Mouse (Mus musculus) neural tube, embryonic 15.5 days (tissue): ENCODE results near the gene Grhpr. TPM values are rescaled to one million over a fixed set of nuclear protein-coding genes. Genes with fewer than 3 reads are reported as not detected.
A peak's percentile ranks its signal among the peaks of the same experiment; 100 is the strongest.

ENCODE experiments used
- ATAC-seq: fragments of 200-750 bp; cut with Nextera tagmentation; 2 replicates; pipeline ENCODE4 v1.8.0; 2017; ENCODE audit warnings: mild to moderate bottlenecking, moderate TSS enrichment, moderate library complexity; ENCODE audit not compliant: low FRiP score
- H3K27ac ChIP-seq: fragments of 300-500 bp; sonication (generic); replicated peaks from 2 replicates; pipeline ENCODE4 v1.5.1; 2015; ENCODE audit warnings: mild to moderate bottlenecking, inconsistent platforms
- H3K27me3 ChIP-seq: fragments of 300-500 bp; sonication (generic); replicated peaks from 2 replicates; pipeline ENCODE4 v1.6.1; 2015; ENCODE audit warnings: inconsistent platforms
- H3K36me3 ChIP-seq: fragments of 300-500 bp; sonication (generic); 2 replicates; pipeline ENCODE4 v1.6.1; 2015; ENCODE audit warnings: inconsistent platforms
- H3K4me1 ChIP-seq: fragments of 300-500 bp; sonication (generic); 2 replicates; pipeline ENCODE4 v1.6.1; 2015; ENCODE audit warnings: inconsistent platforms
- H3K4me2 ChIP-seq: fragments of 300-500 bp; sonication (generic); 2 replicates; pipeline ENCODE4 v1.6.1; 2015; ENCODE audit warnings: inconsistent platforms, mild to moderate bottlenecking, moderate library complexity
- H3K4me3 ChIP-seq: fragments of 300-500 bp; sonication (generic); replicated peaks from 2 replicates; pipeline ENCODE4 v1.5.1; 2015; ENCODE audit warnings: mild to moderate bottlenecking, inconsistent platforms
- H3K9ac ChIP-seq: fragments of 300-500 bp; sonication (generic); replicated peaks from 2 replicates; pipeline ENCODE4 v1.6.1; 2015; ENCODE audit warnings: mild to moderate bottlenecking, inconsistent platforms
- H3K9me3 ChIP-seq: fragments of 300-500 bp; sonication (generic); replicated peaks from 2 replicates; pipeline ENCODE4 v1.6.1; 2016; ENCODE audit warnings: inconsistent platforms
- WGBS: fragments of 180-500 bp; shearing (Covaris S2); methylation state at CpG from one replicate; pipeline ENCODE4 v1.1.7; 2015; ENCODE audit warnings: mixed read lengths; 5-methylcytosine and 5-hydroxymethylcytosine counted together
- polyA plus RNA-seq: library from polyadenylated mRNA; unstranded; fragments of >200 nt; fragmentation: Nextera tagmentation; extraction: Ambion mirVana; gene quantifications from 2 replicates; pipeline ENCODE4 v1.2.1, GENCODE M21; 2015

Grhpr gene
- polyA plus RNA-seq, 1 experiment from 2014 or later = 33.9 TPM

GRCm38 (mm10) chr4:44994776-44995175, 13.6 kb downstream of the Grhpr start:
- H3K4me1 ChIP-seq = peaks cover 22% of the 10 kb centered on the region
- H3K4me2 ChIP-seq = no peak overlapping the region
- no peak overlapping the region for H3K27ac ChIP-seq
- no peaks in the 10 kb centered on the region for H3K27me3 ChIP-seq
- H3K9me3 ChIP-seq = no peaks in the 10 kb centered on the region
- WGBS = 80% methylated on average over 18 of the region's 18 CpGs
- H3K36me3 ChIP-seq = peaks cover 31% of the 10 kb centered on the region
- H3K9ac ChIP-seq = no peak overlapping the region
- no peak for ATAC-seq
- no peak overlapping the region for H3K4me3 ChIP-seq

GRCm38 (mm10) chr4:44998071-44998470, 16.9 kb downstream of the Grhpr start:
- Histone ChIP-seq H3K36me3 (peaks cover 14% of the 10 kb centered on the region), H3K9ac (no peak overlapping the region), H3K4me3 (no peak overlapping the region), H3K4me2 (no peak overlapping the region), H3K27ac (no peak overlapping the region), H3K27me3 (no peaks in the 10 kb centered on the region), H3K9me3 (no peaks in the 10 kb centered on the region), H3K4me1 (peaks cover 22% of the 10 kb centered on the region)
- 63% methylated on average over 3 of the region's 3 CpGs for WGBS
- no peak for ATAC-seq

GRCm38 (mm10) chr4:45000001-45000400, 18.8 kb downstream of the Grhpr start:
- Histone ChIP-seq H3K4me3 (no peak overlapping the region), H3K9me3 (no peaks in the 10 kb centered on the region), H3K27ac (no peak overlapping the region), H3K4me2 (no peak overlapping the region), H3K9ac (no peak overlapping the region), H3K27me3 (no peaks in the 10 kb centered on the region), H3K36me3 (no peaks in the 10 kb centered on the region), H3K4me1 (peaks cover 22% of the 10 kb centered on the region)
- 90% methylated on average over 6 of the region's 6 CpGs for WGBS
- no peak for ATAC-seq

- H3K36me3 ChIP-seq = no peaks in the 10 kb centered on the region
- WGBS = 91% methylated on average over 3 of the region's 3 CpGs
These were observed 24.3 kb downstream of the Grhpr start for GRCm38 (mm10) chr4:45005452-45005851.

GRCm38 (mm10) chr4:45010806-45011415, 29.7 kb downstream of the Grhpr start:
- Histone ChIP-seq H3K9me3 (no peaks in the 10 kb centered on the region), H3K4me1 (peaks cover 26% of the 10 kb centered on the region), H3K9ac (peak overlapping the region; percentile 88), H3K27ac (peak overlapping the region; percentile 95), H3K4me2 (peak overlapping the region; percentile 73), H3K27me3 (no peaks in the 10 kb centered on the region), H3K36me3 (no peaks in the 10 kb centered on the region), H3K4me3 (peak overlapping the region; percentile 83)
- 13% methylated on average over 11 of the region's 11 CpGs for WGBS
- ATAC-seq = no peak

More at GRCm38 (mm10) chr4:45005452-45005851, 24.3 kb downstream of the Grhpr start:
- no peaks in the 10 kb centered on the region for H3K27me3 ChIP-seq
- no peak overlapping the region for H3K4me2 ChIP-seq
- H3K4me3 ChIP-seq = no peak overlapping the region
- H3K9me3 ChIP-seq = no peaks in the 10 kb centered on the region
- H3K27ac ChIP-seq = no peak overlapping the region
- no peak overlapping the region for H3K9ac ChIP-seq
- H3K4me1 ChIP-seq = peaks cover 10% of the 10 kb centered on the region
- ATAC-seq = no peak

GRCm38 (mm10) chr4:45011581-45012104, 30.4 kb downstream of the Grhpr start:
- Histone ChIP-seq H3K4me1 (peaks cover 26% of the 10 kb centered on the region), H3K27me3 (no peaks in the 10 kb centered on the region)

GRCm38 (mm10) chr4:45012105-45012975, 31.1 kb downstream of the Grhpr start, which contains the start of gene Zbtb5:
TSS of gene Zbtb5 (minus strand) at chr4:45012412.
- peak; percentile 98 for ATAC-seq
- Histone ChIP-seq H3K36me3 (no peaks in the 10 kb centered on the region), H3K9ac (peak within 1 kb of the TSS; percentile 88), H3K27ac (peak within 1 kb of the TSS; percentile 95), H3K4me1 (peaks cover 26% of the 10 kb centered on the region), H3K9me3 (no peaks in the 10 kb centered on the region), H3K4me3 (peak within 1 kb of the TSS; percentile 83), H3K27me3 (no peaks in the 10 kb centered on the region), H3K4me2 (peak within 1 kb of the TSS; percentile 73)
- under 1% methylated on average over 63 of the region's 63 CpGs for WGBS

More at GRCm38 (mm10) chr4:45011581-45012104, 30.4 kb downstream of the Grhpr start:
- no peaks in the 10 kb centered on the region for H3K9me3 ChIP-seq
- peak overlapping the region; percentile 73 for H3K4me2 ChIP-seq
- H3K36me3 ChIP-seq = no peaks in the 10 kb centered on the region
- peak overlapping the region; percentile 83 for H3K4me3 ChIP-seq
- peak overlapping the region; percentile 95 for H3K27ac ChIP-seq
- WGBS = under 1% methylated on average over 30 of the region's 31 CpGs
- ATAC-seq = peak; percentile 79
- H3K9ac ChIP-seq = peak overlapping the region; percentile 88

GRCm38 (mm10) chr4:45013031-45013431, 31.8 kb downstream of the Grhpr start:
- 3% methylated on average over 13 of the region's 13 CpGs for WGBS

GRCm38 (mm10) chr4:45013537-45013936, 32.3 kb downstream of the Grhpr start:
- H3K27ac ChIP-seq = 0 out of 2 replicates have a peak overlapping the region, but pooled peaks have one; percentile 85
- no peaks in the 10 kb centered on the region for H3K36me3 ChIP-seq
- peak overlapping the region; percentile 83 for H3K4me3 ChIP-seq
- H3K27me3 ChIP-seq = no peaks in the 10 kb centered on the region
- H3K4me2 ChIP-seq = peak overlapping the region; percentile 69
- H3K9me3 ChIP-seq = no peaks in the 10 kb centered on the region
- ATAC-seq = no peak
- peak overlapping the region; percentile 67 for H3K9ac ChIP-seq
- 0% methylated on average over 2 of the region's 2 CpGs for WGBS
- H3K4me1 ChIP-seq = peaks cover 26% of the 10 kb centered on the region

More at GRCm38 (mm10) chr4:45013031-45013431, 31.8 kb downstream of the Grhpr start:
- Histone ChIP-seq H3K4me1 (peaks cover 26% of the 10 kb centered on the region), H3K27ac (peak overlapping the region; percentile 85), H3K27me3 (no peaks in the 10 kb centered on the region), H3K4me3 (peak overlapping the region; percentile 83), H3K9ac (peak overlapping the region; percentile 67), H3K4me2 (peak overlapping the region; percentile 69), H3K9me3 (no peaks in the 10 kb centered on the region), H3K36me3 (no peaks in the 10 kb centered on the region)
- ATAC-seq = no peak

GRCm38 (mm10) chr4:45015615-45016014, 34.4 kb downstream of the Grhpr start:
- H3K27ac ChIP-seq = no peak overlapping the region
- H3K4me1 ChIP-seq = peaks cover 31% of the 10 kb centered on the region
- no peaks in the 10 kb centered on the region for H3K27me3 ChIP-seq
- no peak overlapping the region for H3K4me3 ChIP-seq
- 0 out of 2 replicates have a peak overlapping the region, but pooled peaks have one; percentile 20 for H3K9ac ChIP-seq
- WGBS = 13% methylated on average over 3 of the region's 3 CpGs
- no peaks in the 10 kb centered on the region for H3K36me3 ChIP-seq
- H3K4me2 ChIP-seq = no peak overlapping the region
- no peak for ATAC-seq
- H3K9me3 ChIP-seq = no peaks in the 10 kb centered on the region

GRCm38 (mm10) chr4:45018452-45018980, 37.3 kb downstream of the Grhpr start, which contains the start of gene Polr1e:
TSS of gene Polr1e (plus strand) at chr4:45018583.
- H3K9ac ChIP-seq = peak within 1 kb of the TSS; percentile 73
- H3K4me2 ChIP-seq = peak within 1 kb of the TSS; percentile 95
- H3K4me1 ChIP-seq = peaks cover 23% of the 10 kb centered on the region
- H3K4me3 ChIP-seq = peak within 1 kb of the TSS; percentile 79
- ATAC-seq = peak; percentile 83
- peak within 1 kb of the TSS; percentile 64; the same call in 1 of the 2 replicates for H3K27ac ChIP-seq
- under 1% methylated on average over 29 of the region's 29 CpGs for WGBS
- peaks cover 16% of the 10 kb centered on the region; the same call in 1 of the 2 replicates for H3K36me3 ChIP-seq
- H3K27me3 ChIP-seq = no peaks in the 10 kb centered on the region
- no peaks in the 10 kb centered on the region for H3K9me3 ChIP-seq
